Mouse (Mus musculus): ENCODE results near the gene Clmp. TPM values are rescaled to one million over a fixed set of nuclear protein-coding genes. Genes with fewer than 3 reads are reported as not detected.
A peak's percentile ranks its signal among the peaks of the same experiment; 100 is the strongest.

Clmp gene
- polyA plus RNA-seq, 1 experiment from 2014 or later, result 65.3 TPM

DNA sequence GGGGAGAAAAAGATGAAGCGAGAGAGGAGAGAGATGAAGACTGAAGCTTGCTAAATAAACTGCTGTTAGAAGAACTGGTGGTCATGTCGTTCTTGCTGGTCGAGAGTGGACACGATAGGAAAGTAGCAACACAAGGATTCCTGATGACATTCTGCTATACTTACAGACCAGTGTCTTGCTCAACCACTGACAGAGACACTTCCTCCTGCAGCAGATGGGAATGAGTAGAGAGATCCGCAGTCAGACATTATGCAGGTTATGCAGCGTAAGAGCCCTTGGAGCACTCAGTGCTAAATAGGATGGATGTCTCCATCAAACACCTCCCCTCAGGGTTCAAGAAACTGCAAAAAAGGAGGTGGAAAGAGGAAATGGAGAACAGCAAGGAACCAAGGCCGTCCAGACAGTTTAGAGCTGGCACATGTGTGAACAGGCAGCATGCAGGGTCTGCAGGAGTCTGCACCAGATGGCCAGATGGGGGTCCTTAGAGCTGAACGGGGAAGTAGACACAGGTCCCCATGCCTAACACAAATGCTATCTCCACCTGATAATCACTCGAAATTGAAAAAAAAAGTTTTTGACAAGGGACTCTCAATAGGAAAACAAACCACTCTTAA is 19.5 kb upstream of the Clmp start:
- H3K4me1 ChIP-seq, result peaks cover 2% of the 10 kb centered on the region
- H3K9me3 ChIP-seq, result no peaks in the 10 kb centered on the region
- H3K27me3 ChIP-seq (replicated peaks), result no peaks in the 10 kb centered on the region
- no peak overlapping the region for H3K4me2 ChIP-seq (replicated peaks)
- no peaks in the 10 kb centered on the region for H3K36me3 ChIP-seq
- H3K9ac ChIP-seq, result no peak overlapping the region
- no peak overlapping the region for H3K4me3 ChIP-seq
- 79% methylated on average over 9 of the region's 9 CpGs for WGBS
- no peak for ATAC-seq (ENCODE audit: low FRiP score, low read depth)
- H3K27ac ChIP-seq, result no peak overlapping the region

DNA sequence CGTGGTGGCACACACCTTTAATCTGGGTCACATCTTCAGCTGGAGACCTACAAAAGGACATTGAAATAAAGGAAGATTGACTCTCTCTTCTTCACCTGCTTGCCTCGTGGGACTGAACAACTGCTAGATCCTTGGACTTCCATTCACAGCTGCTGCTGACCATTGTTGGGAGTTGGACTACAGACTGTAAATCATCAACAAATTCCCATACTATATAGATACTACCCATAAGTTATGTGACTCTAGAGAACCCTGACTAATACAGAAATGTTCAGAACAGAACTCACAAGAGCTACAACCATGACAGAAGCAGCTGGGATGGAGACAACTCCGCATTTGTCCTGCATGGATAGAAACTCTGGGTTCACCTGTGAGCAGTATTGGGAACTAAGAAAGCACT is 15.4 kb upstream of the Clmp start, which contains the start of gene Gm21915:
TSS of gene Gm21915 (plus strand) at position 301 of the 400 bp plus-strand sequence.
- Histone ChIP-seq H3K9ac (no peak within 1 kb of the TSS), H3K4me2 (replicated peaks) (no peak within 1 kb of the TSS), H3K36me3 (no peaks in the 10 kb centered on the region), H3K9me3 (no peaks in the 10 kb centered on the region), H3K27me3 (replicated peaks) (no peaks in the 10 kb centered on the region), H3K4me1 (peaks cover 7% of the 10 kb centered on the region), H3K4me3 (no peak within 1 kb of the TSS), H3K27ac (no peak within 1 kb of the TSS)
- ATAC-seq (ENCODE audit: low FRiP score, low read depth), result no peak
- WGBS, result 84% methylated on average over 3 of the region's 3 CpGs

DNA sequence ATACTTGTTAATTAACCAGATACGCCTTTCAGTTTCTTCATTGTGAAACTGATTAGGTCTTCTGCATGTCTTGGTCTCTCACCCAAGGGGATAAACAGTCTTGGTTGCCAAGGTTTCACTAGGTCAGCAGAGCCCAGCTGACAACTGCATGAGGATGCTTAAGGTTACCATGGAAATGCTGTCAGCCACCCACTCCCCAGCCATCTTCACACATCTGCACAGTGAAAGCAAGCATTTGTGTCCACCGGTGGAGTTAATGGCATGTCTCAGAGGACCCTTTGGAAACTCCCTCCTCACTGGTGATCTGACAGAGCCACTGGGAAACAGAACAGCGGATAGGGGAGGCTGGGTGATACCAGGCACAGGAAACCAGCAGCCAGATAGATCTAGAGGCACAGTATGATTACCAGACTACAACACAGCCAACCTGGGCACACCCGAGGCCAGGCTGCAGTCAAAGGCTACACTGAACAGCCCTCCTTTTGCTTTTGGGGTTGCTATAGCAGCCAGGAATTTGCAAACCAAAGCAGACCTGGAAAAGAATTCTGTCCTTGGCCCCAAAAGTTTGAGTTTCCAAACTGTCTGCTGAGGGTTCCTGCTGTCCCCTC is 14.3 kb upstream of the Clmp start:
- ATAC-seq (ENCODE audit: low FRiP score, low read depth), result peak; percentile 41; the same call in 1 of the 2 replicates
- Histone ChIP-seq H3K27ac (no peak overlapping the region), H3K27me3 (replicated peaks) (no peaks in the 10 kb centered on the region), H3K4me2 (replicated peaks) (no peak overlapping the region), H3K4me3 (no peak overlapping the region), H3K4me1 (peaks cover 7% of the 10 kb centered on the region), H3K9me3 (no peaks in the 10 kb centered on the region), H3K9ac (no peak overlapping the region), H3K36me3 (no peaks in the 10 kb centered on the region)
- 35% methylated on average over 4 of the region's 4 CpGs for WGBS

DNA sequence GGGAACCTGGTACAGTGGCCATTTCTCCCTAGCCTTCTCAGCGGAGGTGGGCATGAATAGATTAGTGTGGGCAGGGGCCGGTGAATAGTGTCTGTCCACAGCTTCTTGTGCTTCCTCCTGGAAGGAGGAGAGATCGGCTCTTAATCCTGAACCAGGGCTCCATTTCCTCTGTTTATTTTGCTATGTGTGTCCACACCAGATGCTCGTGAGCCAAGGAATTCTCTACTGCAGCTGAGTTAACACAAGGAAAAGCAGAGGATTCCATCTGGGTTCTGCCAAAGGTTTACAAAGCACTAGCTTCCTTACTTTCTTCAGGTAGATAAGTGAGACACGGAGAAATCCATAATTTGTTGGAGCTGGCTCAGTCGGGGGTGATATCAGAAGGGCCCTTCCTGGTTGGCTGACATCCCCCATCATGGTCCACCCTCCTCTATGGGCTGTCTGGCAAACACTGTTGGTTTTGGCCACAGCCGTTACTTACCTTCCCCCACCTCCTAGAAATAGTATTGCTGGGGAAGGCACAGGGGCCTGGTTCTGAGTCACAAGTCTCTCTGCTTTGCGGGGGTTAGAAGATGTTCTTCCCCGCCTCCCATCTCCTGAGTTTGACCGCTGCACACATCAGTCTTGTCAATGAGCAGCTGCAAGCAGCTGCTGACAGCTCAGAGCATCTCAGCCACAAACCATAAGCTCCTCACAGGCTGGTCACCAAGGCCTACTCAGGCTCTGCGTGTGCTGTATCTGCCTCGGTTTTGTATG is 10.4 kb upstream of the Clmp start:
- H3K4me1 ChIP-seq, result peaks cover 7% of the 10 kb centered on the region
- no peak overlapping the region for H3K4me3 ChIP-seq
- H3K27me3 ChIP-seq (replicated peaks), result no peaks in the 10 kb centered on the region
- H3K9ac ChIP-seq, result no peak overlapping the region
- WGBS, result 80% methylated on average over 12 of the region's 12 CpGs
- no peaks in the 10 kb centered on the region for H3K36me3 ChIP-seq
- no peaks in the 10 kb centered on the region for H3K9me3 ChIP-seq
- no peak overlapping the region for H3K27ac ChIP-seq
- H3K4me2 ChIP-seq (replicated peaks), result no peak overlapping the region
- ATAC-seq (ENCODE audit: low FRiP score, low read depth), result no peak

DNA sequence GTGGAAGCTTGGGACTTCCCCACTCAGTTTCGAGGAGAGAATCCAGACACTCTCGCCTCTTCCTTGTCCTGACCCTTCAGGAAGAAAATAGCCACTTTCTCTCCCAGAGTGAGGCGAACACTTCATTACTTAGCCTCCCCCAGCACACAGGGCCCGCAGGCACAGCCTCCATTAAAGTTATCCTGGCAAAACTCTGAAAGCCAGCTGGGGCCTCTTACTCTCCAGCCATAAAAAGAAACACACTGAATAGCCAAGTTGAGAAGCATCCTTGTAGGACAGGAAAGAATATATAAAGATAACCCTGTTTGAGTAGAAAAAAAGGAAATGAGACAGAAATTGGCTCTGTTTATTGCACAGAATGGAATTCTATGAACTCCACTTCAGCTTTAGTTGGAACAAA is 7.1 kb upstream of the Clmp start:
- Histone ChIP-seq H3K27ac (no peak overlapping the region), H3K36me3 (no peaks in the 10 kb centered on the region)

DNA sequence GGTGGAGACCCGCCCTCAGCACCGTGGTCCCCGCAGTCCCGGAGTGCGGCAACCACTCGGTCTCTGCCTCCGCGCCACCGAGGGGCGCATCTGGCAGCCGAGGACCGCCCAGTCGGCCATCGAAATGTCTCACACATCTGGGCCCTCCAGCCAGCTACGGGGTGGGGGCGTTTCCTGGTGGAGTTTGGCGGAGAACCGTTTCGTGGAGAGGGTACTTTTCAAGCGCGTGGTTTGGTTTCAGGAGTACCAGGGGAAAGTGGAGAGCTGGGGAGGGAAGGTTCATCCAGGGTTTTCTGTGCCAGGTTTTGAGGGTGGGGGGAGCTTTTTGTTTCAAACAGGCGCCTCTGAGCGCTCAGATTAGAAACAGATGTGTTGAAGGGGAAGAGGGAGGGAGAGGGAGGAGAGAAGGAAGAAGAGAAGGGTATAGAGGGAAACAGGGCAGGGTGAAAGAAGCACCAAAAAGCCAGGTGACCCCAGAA is 698 bp downstream of the Clmp start:
- 1% methylated on average over 23 of the region's 23 CpGs for WGBS
- H3K36me3 ChIP-seq, result no peaks in the 10 kb centered on the region
- H3K27me3 ChIP-seq (replicated peaks), result peaks cover 4% of the 10 kb centered on the region; the same call in 1 of the 2 replicates
- H3K4me3 ChIP-seq, result peak overlapping the region; percentile 63
- peak overlapping the region; percentile 85 for H3K9ac ChIP-seq
- peak overlapping the region; percentile 80 for H3K4me2 ChIP-seq (replicated peaks)
- peak; percentile 75 for ATAC-seq (ENCODE audit: low FRiP score, low read depth)
- H3K4me1 ChIP-seq, result peaks cover 23% of the 10 kb centered on the region
- H3K9me3 ChIP-seq, result no peaks in the 10 kb centered on the region
- H3K27ac ChIP-seq, result peak overlapping the region; percentile 83

More for the DNA sequence above, 7.1 kb upstream of the Clmp start:
- 59% methylated on average over 4 of the region's 4 CpGs for WGBS
- Histone ChIP-seq H3K9me3 (no peaks in the 10 kb centered on the region), H3K4me1 (no peaks in the 10 kb centered on the region), H3K4me3 (no peak overlapping the region), H3K4me2 (replicated peaks) (no peak overlapping the region), H3K9ac (no peak overlapping the region), H3K27me3 (replicated peaks) (no peaks in the 10 kb centered on the region)
- ATAC-seq (ENCODE audit: low FRiP score, low read depth), result no peak

DNA sequence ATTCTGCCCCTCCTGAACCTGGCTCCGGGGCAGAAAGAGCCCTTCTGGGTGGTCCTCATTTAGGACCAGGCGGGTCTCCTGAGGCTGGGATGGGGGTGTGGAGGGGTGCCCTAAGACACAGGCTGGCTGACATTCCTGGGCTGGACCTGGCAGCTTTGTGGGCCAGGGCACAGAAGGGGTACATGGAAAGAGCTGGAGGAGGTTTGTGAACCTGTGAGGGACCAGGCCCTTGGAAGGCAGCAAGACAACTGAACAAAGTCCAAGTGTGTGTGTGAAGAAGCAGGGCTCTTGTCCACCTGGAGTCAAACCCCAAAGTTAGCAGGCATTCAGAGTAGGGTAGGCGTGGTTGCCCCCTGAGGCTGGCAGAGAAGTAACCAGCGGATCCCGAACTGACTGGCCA is 1.3 kb downstream of the Clmp start:
- Histone ChIP-seq H3K4me2 (replicated peaks) (peak overlapping the region; percentile 80), H3K27me3 (replicated peaks) (peaks cover 4% of the 10 kb centered on the region; the same call in 1 of the 2 replicates), H3K27ac (no peak overlapping the region), H3K9ac (peak overlapping the region; percentile 85), H3K4me3 (peak overlapping the region; percentile 63), H3K4me1 (peaks cover 23% of the 10 kb centered on the region), H3K9me3 (no peaks in the 10 kb centered on the region), H3K36me3 (no peaks in the 10 kb centered on the region)
- WGBS, result 37% methylated on average over 5 of the region's 5 CpGs
- ATAC-seq (ENCODE audit: low FRiP score, low read depth), result no peak

DNA sequence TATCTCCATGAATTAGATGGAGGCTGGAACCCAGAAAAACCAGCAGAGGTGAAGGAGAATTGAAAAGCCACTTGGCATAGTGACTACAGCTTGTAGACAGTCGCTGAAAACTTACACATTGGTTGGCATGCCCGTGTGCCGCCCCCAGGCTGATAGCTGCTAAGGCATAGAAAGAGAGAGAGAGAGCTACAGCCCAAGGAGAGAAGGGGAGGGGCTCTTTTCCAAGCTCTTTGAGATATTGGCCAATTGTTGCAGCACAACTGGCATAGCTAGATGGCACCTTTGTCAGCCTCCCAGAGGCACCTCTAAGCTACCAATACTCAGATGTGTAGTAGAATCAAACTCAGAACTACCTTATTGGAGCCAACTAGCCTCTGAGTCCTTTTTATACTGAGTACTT is 1.8 kb downstream of the Clmp start:
- peaks cover 23% of the 10 kb centered on the region for H3K4me1 ChIP-seq
- peak overlapping the region; percentile 80 for H3K4me2 ChIP-seq (replicated peaks)
- no peak for ATAC-seq (ENCODE audit: low FRiP score, low read depth)
- H3K27me3 ChIP-seq (replicated peaks), result peaks cover 4% of the 10 kb centered on the region; the same call in 1 of the 2 replicates
- H3K9ac ChIP-seq, result peak overlapping the region; percentile 85; the same call in 1 of the 2 replicates
- peak overlapping the region; percentile 63 for H3K4me3 ChIP-seq
- H3K9me3 ChIP-seq, result no peaks in the 10 kb centered on the region
- no peak overlapping the region for H3K27ac ChIP-seq
- WGBS, result 48% methylated on average over 3 of the region's 3 CpGs
- no peaks in the 10 kb centered on the region for H3K36me3 ChIP-seq

DNA sequence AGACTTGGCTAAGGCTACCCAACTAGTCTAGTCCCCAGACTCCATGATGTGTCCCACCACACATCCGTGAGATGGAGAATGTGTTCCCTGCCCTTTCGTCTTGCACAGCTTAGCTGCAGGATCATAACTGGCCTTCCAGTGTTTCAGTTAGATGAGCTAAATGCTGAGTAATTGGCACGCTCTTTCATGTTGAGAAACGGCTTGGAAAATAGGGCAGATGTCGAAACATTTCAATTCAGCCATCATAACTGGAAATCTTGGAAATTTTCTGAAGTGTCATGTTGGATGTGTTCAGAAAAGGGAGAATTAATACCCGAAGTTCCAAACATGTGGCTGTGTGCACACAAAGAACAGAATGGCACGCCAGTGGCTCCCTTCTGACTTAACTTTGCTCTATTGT is 4.7 kb downstream of the Clmp start:
- H3K36me3 ChIP-seq, result no peaks in the 10 kb centered on the region
- WGBS, result 88% methylated on average over 7 of the region's 7 CpGs
- H3K9ac ChIP-seq, result no peak overlapping the region
- H3K4me3 ChIP-seq, result no peak overlapping the region
- H3K27ac ChIP-seq, result no peak overlapping the region
- H3K4me1 ChIP-seq, result peaks cover 42% of the 10 kb centered on the region
- no peak overlapping the region for H3K4me2 ChIP-seq (replicated peaks)
- no peaks in the 10 kb centered on the region for H3K9me3 ChIP-seq
- no peak for ATAC-seq (ENCODE audit: low FRiP score, low read depth)
- H3K27me3 ChIP-seq (replicated peaks), result peaks cover 4% of the 10 kb centered on the region; the same call in 1 of the 2 replicates

DNA sequence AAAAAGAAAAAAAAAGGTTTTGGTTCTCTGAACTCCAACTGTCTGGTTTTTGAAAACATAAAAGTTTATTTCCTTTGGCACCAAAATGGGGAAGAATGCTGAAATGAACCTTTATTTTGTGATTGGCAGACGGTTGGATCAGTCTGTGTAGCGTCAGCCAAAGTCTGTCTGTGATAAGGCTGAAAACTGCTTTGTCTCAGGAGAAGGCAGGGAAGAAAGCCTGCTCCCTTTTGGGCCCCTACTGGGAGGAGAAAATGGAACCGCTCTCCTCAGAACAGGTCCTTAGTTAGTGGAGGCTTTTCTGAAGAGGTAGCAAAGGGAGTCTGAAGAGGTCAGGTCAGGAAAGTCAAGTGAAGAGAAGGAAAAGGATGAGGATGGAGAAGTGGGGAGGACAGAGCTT is 7.3 kb downstream of the Clmp start:
- H3K36me3 ChIP-seq, result 0 out of 2 replicates have a peak, but pooled peaks cover 2% of the 10 kb centered on the region
- H3K27ac ChIP-seq, result no peak overlapping the region
- no peak for ATAC-seq (ENCODE audit: low FRiP score, low read depth)
- no peak overlapping the region for H3K4me3 ChIP-seq
- H3K4me1 ChIP-seq, result peaks cover 30% of the 10 kb centered on the region
- WGBS, result 60% methylated on average over 3 of the region's 3 CpGs
- H3K9me3 ChIP-seq, result no peaks in the 10 kb centered on the region
- H3K4me2 ChIP-seq (replicated peaks), result no peak overlapping the region
- no peaks in the 10 kb centered on the region for H3K27me3 ChIP-seq (replicated peaks)
- H3K9ac ChIP-seq, result no peak overlapping the region

DNA sequence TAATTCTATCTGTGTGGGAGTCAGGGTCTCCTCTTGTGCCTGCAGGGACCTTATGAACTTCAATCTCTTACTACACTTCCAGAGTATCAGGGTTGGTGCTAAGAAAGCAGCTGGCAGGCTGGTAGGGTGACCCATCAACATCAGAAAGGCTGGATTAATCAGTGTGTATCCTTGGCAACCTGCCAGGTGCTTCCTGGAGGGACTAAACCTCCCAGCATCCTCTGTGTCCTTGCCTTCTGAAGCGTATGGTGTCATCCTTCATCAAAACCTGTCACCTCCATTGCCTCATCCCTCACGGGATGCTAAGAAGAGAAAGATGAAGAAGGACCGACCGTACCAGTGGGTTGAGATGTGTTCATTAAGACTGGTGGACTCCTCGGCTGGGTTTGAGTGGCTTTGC is 8.0 kb downstream of the Clmp start:
- Histone ChIP-seq H3K27me3 (replicated peaks) (no peaks in the 10 kb centered on the region), H3K4me2 (replicated peaks) (no peak overlapping the region), H3K9ac (no peak overlapping the region), H3K4me3 (no peak overlapping the region), H3K4me1 (peaks cover 27% of the 10 kb centered on the region), H3K9me3 (no peaks in the 10 kb centered on the region), H3K36me3 (0 out of 2 replicates have a peak, but pooled peaks cover 2% of the 10 kb centered on the region), H3K27ac (no peak overlapping the region)
- no peak for ATAC-seq (ENCODE audit: low FRiP score, low read depth)
- WGBS, result 50% methylated on average over 5 of the region's 5 CpGs

DNA sequence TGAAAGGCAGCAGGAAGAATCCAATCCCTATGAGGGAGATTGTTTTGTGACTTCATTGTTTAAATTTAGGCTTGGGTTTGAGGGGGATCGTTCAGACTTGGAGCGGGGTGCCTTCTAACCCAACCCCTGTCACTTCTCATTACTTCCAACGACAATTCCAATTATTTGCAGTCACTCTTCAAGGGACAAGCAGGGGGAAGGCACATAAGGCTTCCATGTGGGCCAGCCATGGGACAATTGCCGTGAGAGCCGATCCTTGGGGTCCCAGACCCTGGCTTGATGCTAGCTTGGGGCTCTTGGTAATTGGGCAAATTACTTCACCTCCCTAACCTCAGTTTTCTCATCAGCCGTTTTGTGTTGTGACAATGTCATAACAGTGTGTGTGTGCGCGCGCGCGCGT is 8.5 kb downstream of the Clmp start:
- peak overlapping the region; percentile 33; the same call in 1 of the 2 replicates for H3K27ac ChIP-seq
- ATAC-seq (ENCODE audit: low FRiP score, low read depth), result no peak
- no peak overlapping the region for H3K4me2 ChIP-seq (replicated peaks)
- H3K4me3 ChIP-seq, result no peak overlapping the region
- peaks cover 24% of the 10 kb centered on the region for H3K4me1 ChIP-seq
- 81% methylated on average over 12 of the region's 12 CpGs for WGBS
- H3K27me3 ChIP-seq (replicated peaks), result no peaks in the 10 kb centered on the region
- H3K36me3 ChIP-seq, result 0 out of 2 replicates have a peak, but pooled peaks cover 2% of the 10 kb centered on the region
- H3K9ac ChIP-seq, result no peak overlapping the region
- no peaks in the 10 kb centered on the region for H3K9me3 ChIP-seq

All from neural tube, embryonic 12.5 days (tissue).